In the genomic region with DNA sequence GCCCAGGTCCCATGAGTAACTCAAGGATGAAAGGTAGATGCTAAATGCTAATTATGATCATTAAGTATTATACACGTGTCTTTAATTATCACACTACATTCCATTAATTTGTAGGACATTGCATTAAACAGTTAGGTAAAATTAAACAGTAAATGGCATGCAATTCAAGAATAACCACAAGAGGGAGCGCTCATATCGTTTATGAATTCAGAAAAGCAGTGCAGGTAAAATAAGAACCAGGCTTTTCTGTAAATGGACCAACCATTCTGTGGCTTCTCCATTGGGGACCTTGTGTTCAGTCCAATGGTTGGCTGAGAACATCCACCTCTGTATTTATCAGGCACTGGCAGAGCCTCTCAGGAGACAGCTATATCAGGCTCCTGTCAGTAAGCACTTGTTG, we compare ENCODE assay signal across 10 mouse cellular contexts. TPM values are rescaled to one million over a fixed set of nuclear protein-coding genes. Genes with fewer than 3 reads are reported as not detected.
DNase-seq lines count a peak whose midpoint lies in the region; ATAC-seq and TF ChIP-seq lines count a peak whose summit lies in the region.
"Had no signal": no experiment of that assay in that cellular context is flagged by ENCODE, and none has a peak within 500 bp of the region (broad histone marks: within the 10 kb centered on the region; RNA-seq: fewer than 3 reads in every experiment).

No protein-coding gene starts in this region.

- no peaks in the 10 kb centered on the region for H3K4me1 ChIP-seq in liver, embryonic 14.5 days (replicated peaks; ENCODE audit: control insufficient read depth in 2 of 2, insufficient read depth in 2 of 2, low read length in 1 of 2)
- H3K4me1 ChIP-seq in liver, embryonic 11.5 days (replicated peaks; ENCODE audit: control insufficient read depth, insufficient read depth, low read length), result no peaks in the 10 kb centered on the region
- H3K4me1 ChIP-seq in kidney, embryonic 14.5 days (ENCODE audit: control insufficient read depth, insufficient read depth, low read length), result no peaks in the 10 kb centered on the region
- H3K4me1 ChIP-seq: liver, embryonic 15.5 days had no signal

- H3K9me3 ChIP-seq in liver, embryonic 14.5 days (ENCODE audit: control insufficient read depth, low read length), result no peaks in the 10 kb centered on the region
- H3K9me3 ChIP-seq in liver, embryonic 11.5 days (ENCODE audit: control insufficient read depth, low read length), result no peaks in the 10 kb centered on the region
- H3K9me3 ChIP-seq in kidney, embryonic 14.5 days (ENCODE audit: control insufficient read depth, low read length), result no peaks in the 10 kb centered on the region
- H3K9me3 ChIP-seq: liver, embryonic 15.5 days had no signal

- no peak overlapping the region for H3K9ac ChIP-seq in liver, embryonic 14.5 days (replicated peaks)
- H3K9ac ChIP-seq in liver, embryonic 11.5 days (ENCODE audit: low read depth, low read length), result no peak overlapping the region
- H3K9ac ChIP-seq in kidney, embryonic 14.5 days (ENCODE audit: low read depth, low read length), result no peak overlapping the region
- H3K9ac ChIP-seq: liver, embryonic 15.5 days had no signal

- no peak for TF ChIP-seq EP300 in liver, embryonic 14.5 days (IDR thresholded peaks at IDR 0.05; ENCODE audit: low read depth)

- peak; percentile 40; the same call in 1 of the 2 replicates for TF ChIP-seq CTCF in liver, embryonic 14.5 days (IDR thresholded peaks at IDR 0.05; ENCODE audit: low read depth)

- WGBS in liver, embryonic 14.5 days (ENCODE audit: insufficient replicate concordance), result 2% methylated on average over 3 of the region's 3 CpGs
- 2% methylated on average over 3 of the region's 3 CpGs for WGBS in liver, embryonic 11.5 days
- WGBS in kidney, embryonic 14.5 days, result 4% methylated on average over 3 of the region's 3 CpGs

- no peaks in the 10 kb centered on the region for H3K36me3 ChIP-seq in liver, embryonic 14.5 days (replicated peaks; ENCODE audit: control insufficient read depth, insufficient read depth, low read depth)
- no peaks in the 10 kb centered on the region for H3K36me3 ChIP-seq in liver, embryonic 11.5 days (ENCODE audit: control insufficient read depth, insufficient read depth, low read length)
- no peaks in the 10 kb centered on the region for H3K36me3 ChIP-seq in kidney, embryonic 14.5 days (ENCODE audit: control insufficient read depth, insufficient read depth, low read length)
- H3K36me3 ChIP-seq: liver, embryonic 15.5 days had no signal

- ATAC-seq in liver, embryonic 14.5 days (ENCODE audit: insufficient read depth), result no peak
- no peak for ATAC-seq in liver, embryonic 11.5 days (replicated peaks; ENCODE audit: low FRiP score)
- ATAC-seq in megakaryocyte progenitor cell, adult 5-6 weeks (replicated peaks; ENCODE audit: poor library complexity), result peak; percentile 86
- ATAC-seq in kidney, embryonic 14.5 days (ENCODE audit: low FRiP score, low TSS enrichment), result no peak

- no peak overlapping the region for H3K4me3 ChIP-seq in liver, embryonic 14.5 days (ENCODE audit: insufficient read depth in 1 of 2, low read depth in 2 of 2, low read length in 2 of 2)
- no peak overlapping the region for H3K4me3 ChIP-seq in liver, embryonic 11.5 days (ENCODE audit: low read depth, low read length)
- H3K4me3 ChIP-seq in kidney, embryonic 14.5 days (ENCODE audit: low read length), result no peak overlapping the region
- H3K4me3 ChIP-seq: liver, embryonic 15.5 days had no signal

- H3K27ac ChIP-seq in liver, embryonic 14.5 days, result no peak overlapping the region
- H3K27ac ChIP-seq in liver, embryonic 11.5 days (ENCODE audit: low read depth, low read length), result no peak overlapping the region
- no peak overlapping the region for H3K27ac ChIP-seq in kidney, embryonic 14.5 days (ENCODE audit: low read depth, low read length)
- H3K27ac ChIP-seq: liver, embryonic 15.5 days had no signal

- no peaks in the 10 kb centered on the region for H3K27me3 ChIP-seq in liver, embryonic 14.5 days (ENCODE audit: control insufficient read depth, insufficient read depth, low read length)
- no peaks in the 10 kb centered on the region for H3K27me3 ChIP-seq in liver, embryonic 11.5 days (replicated peaks; ENCODE audit: control insufficient read depth, insufficient read depth, low read length)
- no peaks in the 10 kb centered on the region for H3K27me3 ChIP-seq in kidney, embryonic 14.5 days (ENCODE audit: control insufficient read depth, insufficient read depth, low read length)
- H3K27me3 ChIP-seq: liver, embryonic 15.5 days had no signal

- DNase-seq in cerebellum, adult 9-10 months, result peak; percentile 15
- DNase-seq in cerebellum, adult 9-11 months, result no peak
- DNase-seq in liver, embryonic 14.5 days (ENCODE audit: low read depth in 3 of 3, low spot score in 3 of 3), result no peak
- DNase-seq in liver, embryonic 11.5 days (ENCODE audit: low spot score), result no peak
- peak; percentile 75 for DNase-seq in embryo, embryonic 10.5 days (ENCODE audit: low spot score)
- DNase-seq in heart, adult 11 months, result no peak

- H3K4me2 ChIP-seq in liver, embryonic 14.5 days (ENCODE audit: low read depth), result no peak overlapping the region
- no peak overlapping the region for H3K4me2 ChIP-seq in liver, embryonic 11.5 days
- H3K4me2 ChIP-seq in kidney, embryonic 14.5 days (replicated peaks; ENCODE audit: low read depth, low read length), result no peak overlapping the region
- H3K4me2 ChIP-seq: liver, embryonic 15.5 days had no signal

RNA-seq across cellular contexts. Expression of a gene that starts 25.2 kb away (rescaled TPM):
- polyA plus RNA-seq in liver, embryonic 14.5 days (2012; rRNA removed), result 0.26 and 0.30 TPM in 2 replicates
- 0.52 and 0.83 TPM in 2 replicates for polyA plus RNA-seq in liver, embryonic 14.5 days (2014; fragmentation: Nextera tagmentation; extraction: Ambion mirVana)
- 0.09 and 0.27 TPM in 2 replicates for polyA plus RNA-seq in liver, embryonic 11.5 days (2014; fragmentation: Nextera tagmentation; extraction: Ambion mirVana)
- 3.3 and 3.6 TPM in 2 replicates for total RNA-seq in megakaryocyte progenitor cell, adult 5-6 weeks (2015)
- total RNA-seq in megakaryocyte progenitor cell, adult 5-6 weeks (2017), result 1.7 and 2.1 TPM in 2 replicates
- polyA plus RNA-seq in kidney, embryonic 14.5 days (2014; fragmentation: Nextera tagmentation; extraction: Ambion mirVana), result 6.6 and 11.9 TPM in 2 replicates
- polyA plus RNA-seq: testis, adult 2 months had no signal

Comparison
In these comparisons a context has a peak if more than half of its experiments do, and no peak if none do; other contexts are left out.
1. DNase-seq: peak in cerebellum, adult 9-10 months (single experiment) and embryo, embryonic 10.5 days (single experiment); none in cerebellum, adult 9-11 months (single experiment), liver, embryonic 14.5 days (0 of 3), liver, embryonic 11.5 days (single experiment) and heart, adult 11 months (single experiment).